Mouse (Mus musculus): Measurements from ENCODE around the gene Ticrr. TPM values are rescaled to one million over a fixed set of nuclear protein-coding genes. Genes with fewer than 3 reads are reported as not detected.

Gene Ticrr
- polyA plus RNA-seq, 1 experiment from 2014 or later, result 5.3 TPM

- Histone ChIP-seq H3K27me3 (peaks cover 12% of the 10 kb centered on the region), H3K27ac (no peak overlapping the region), H3K4me3 (replicated peaks) (no peak overlapping the region), H3K4me1 (replicated peaks) (no peaks in the 10 kb centered on the region), H3K9ac (no peak overlapping the region), H3K36me3 (no peaks in the 10 kb centered on the region), H3K4me2 (no peak overlapping the region), H3K9me3 (replicated peaks) (no peaks in the 10 kb centered on the region)
- no peak for ATAC-seq (ENCODE audit: low read depth)
- 68% methylated on average over 13 of the region's 13 CpGs for WGBS (ENCODE audit: insufficient replicate concordance)
- no peak for DNase-seq
Measured at GRCm38 (mm10) chr7:79731438-79731837, 71.4 kb downstream of the Ticrr start.

- H3K36me3 ChIP-seq, result no peaks in the 10 kb centered on the region
- H3K9me3 ChIP-seq (replicated peaks), result no peaks in the 10 kb centered on the region
- H3K9ac ChIP-seq, result no peak within 1 kb of the TSS
- 43% methylated on average over 4 of the region's 4 CpGs for WGBS (ENCODE audit: insufficient replicate concordance)
- DNase-seq (no peak), ATAC-seq (ENCODE audit: low read depth) (no peak)
- no peak within 1 kb of the TSS for H3K27ac ChIP-seq
- no peak within 1 kb of the TSS for H3K4me3 ChIP-seq (replicated peaks)
- H3K4me1 ChIP-seq (replicated peaks), result no peaks in the 10 kb centered on the region
- no peak within 1 kb of the TSS for H3K4me2 ChIP-seq
- H3K27me3 ChIP-seq, result peaks cover 12% of the 10 kb centered on the region
Measured at GRCm38 (mm10) chr7:79732622-79733021, 72.6 kb downstream of the Ticrr start, which contains the start of gene Plin1. Gene Plin1 (minus strand): TSS chr7:79732903.

GRCm38 (mm10) chr7:79734563-79734962 is 74.6 kb downstream of the Ticrr start:
- 63% methylated on average over 8 of the region's 8 CpGs for WGBS (ENCODE audit: insufficient replicate concordance)
- Histone ChIP-seq H3K4me3 (replicated peaks) (no peak overlapping the region), H3K9me3 (replicated peaks) (no peaks in the 10 kb centered on the region), H3K27me3 (peaks cover 12% of the 10 kb centered on the region), H3K27ac (no peak overlapping the region), H3K36me3 (no peaks in the 10 kb centered on the region), H3K4me1 (replicated peaks) (no peaks in the 10 kb centered on the region), H3K9ac (no peak overlapping the region), H3K4me2 (no peak overlapping the region)
- no peak for ATAC-seq (ENCODE audit: low read depth)
- no peak for DNase-seq

GRCm38 (mm10) chr7:79736511-79736910 is 76.5 kb downstream of the Ticrr start:
- H3K9ac ChIP-seq, result no peak overlapping the region
- H3K4me1 ChIP-seq (replicated peaks), result no peaks in the 10 kb centered on the region
- no peak overlapping the region for H3K27ac ChIP-seq
- H3K27me3 ChIP-seq, result peaks cover 6% of the 10 kb centered on the region
- H3K36me3 ChIP-seq, result no peaks in the 10 kb centered on the region
- no peak overlapping the region for H3K4me2 ChIP-seq
- DNase-seq (no peak), ATAC-seq (ENCODE audit: low read depth) (no peak)
- WGBS (ENCODE audit: insufficient replicate concordance), result 78% methylated on average over 14 of the region's 14 CpGs
- H3K9me3 ChIP-seq (replicated peaks), result no peaks in the 10 kb centered on the region
- no peak overlapping the region for H3K4me3 ChIP-seq (replicated peaks)

GRCm38 (mm10) chr7:79738913-79739312 is 78.9 kb downstream of the Ticrr start:
- Histone ChIP-seq H3K4me3 (replicated peaks) (no peak overlapping the region), H3K27ac (no peak overlapping the region), H3K36me3 (no peaks in the 10 kb centered on the region), H3K4me1 (replicated peaks) (peaks cover 14% of the 10 kb centered on the region), H3K9me3 (replicated peaks) (no peaks in the 10 kb centered on the region), H3K9ac (no peak overlapping the region), H3K27me3 (no peaks in the 10 kb centered on the region), H3K4me2 (no peak overlapping the region)
- no peak for ATAC-seq (ENCODE audit: low read depth)
- 86% methylated on average over 2 of the region's 2 CpGs for WGBS (ENCODE audit: insufficient replicate concordance)
- no peak for DNase-seq

GRCm38 (mm10) chr7:79740279-79740678 is 80.3 kb downstream of the Ticrr start:
- Histone ChIP-seq H3K4me1 (replicated peaks) (peaks cover 14% of the 10 kb centered on the region), H3K36me3 (no peaks in the 10 kb centered on the region), H3K27ac (no peak overlapping the region), H3K27me3 (no peaks in the 10 kb centered on the region), H3K4me3 (replicated peaks) (no peak overlapping the region), H3K9me3 (replicated peaks) (no peaks in the 10 kb centered on the region), H3K9ac (no peak overlapping the region), H3K4me2 (no peak overlapping the region)
- no peak for DNase-seq
- WGBS (ENCODE audit: insufficient replicate concordance), result 63% methylated on average over 4 of the region's 4 CpGs
- ATAC-seq (ENCODE audit: low read depth), result no peak

GRCm38 (mm10) chr7:79742277-79742658 is 82.3 kb downstream of the Ticrr start:
- ATAC-seq (ENCODE audit: low read depth), result no peak
- no peaks in the 10 kb centered on the region for H3K36me3 ChIP-seq
- no peak overlapping the region for H3K27ac ChIP-seq
- 13% methylated on average over 11 of the region's 11 CpGs for WGBS (ENCODE audit: insufficient replicate concordance)
- peak overlapping the region; percentile 91 for H3K4me2 ChIP-seq
- H3K9ac ChIP-seq, result peak overlapping the region; percentile 62
- peaks cover 14% of the 10 kb centered on the region for H3K4me1 ChIP-seq (replicated peaks)
- DNase-seq, result no peak
- peak overlapping the region; percentile 64 for H3K4me3 ChIP-seq (replicated peaks)
- no peaks in the 10 kb centered on the region for H3K27me3 ChIP-seq
- H3K9me3 ChIP-seq (replicated peaks), result no peaks in the 10 kb centered on the region

GRCm38 (mm10) chr7:79742659-79743536 is 82.9 kb downstream of the Ticrr start, which contains the start of the genes Pex11a and Wdr93:
Gene Pex11a (minus strand): TSS chr7:79743131.
Gene Wdr93 (plus strand): TSS chr7:79743163.
- Histone ChIP-seq H3K27ac (no peak within 1 kb of the TSS), H3K4me2 (peak within 1 kb of the TSS; percentile 91), H3K4me3 (replicated peaks) (peak within 1 kb of the TSS; percentile 64), H3K36me3 (no peaks in the 10 kb centered on the region), H3K9ac (peak within 1 kb of the TSS; percentile 62), H3K27me3 (no peaks in the 10 kb centered on the region), H3K9me3 (replicated peaks) (no peaks in the 10 kb centered on the region), H3K4me1 (replicated peaks) (peaks cover 14% of the 10 kb centered on the region)
- WGBS (ENCODE audit: insufficient replicate concordance), result 3% methylated on average over 46 of the region's 46 CpGs
- DNase-seq, result peak; percentile 61
- peak; percentile 71 for ATAC-seq (ENCODE audit: low read depth)

GRCm38 (mm10) chr7:79744051-79744450 is 84.1 kb downstream of the Ticrr start:
- no peaks in the 10 kb centered on the region for H3K9me3 ChIP-seq (replicated peaks)
- DNase-seq (no peak), ATAC-seq (ENCODE audit: low read depth) (no peak)
- no peak overlapping the region for H3K4me2 ChIP-seq
- H3K4me1 ChIP-seq (replicated peaks), result peaks cover 14% of the 10 kb centered on the region
- WGBS (ENCODE audit: insufficient replicate concordance), result 79% methylated on average over 9 of the region's 9 CpGs
- H3K9ac ChIP-seq, result no peak overlapping the region
- no peak overlapping the region for H3K4me3 ChIP-seq (replicated peaks)
- no peak overlapping the region for H3K27ac ChIP-seq
- 0 out of 2 replicates have a peak, but pooled peaks cover 3% of the 10 kb centered on the region for H3K27me3 ChIP-seq
- H3K36me3 ChIP-seq, result no peaks in the 10 kb centered on the region

GRCm38 (mm10) chr7:79744585-79744984 is 84.6 kb downstream of the Ticrr start:
- WGBS (ENCODE audit: insufficient replicate concordance), result 25% methylated on average over 5 of the region's 5 CpGs
- Histone ChIP-seq H3K4me3 (replicated peaks) (no peak overlapping the region), H3K9me3 (replicated peaks) (no peaks in the 10 kb centered on the region), H3K4me1 (replicated peaks) (peaks cover 14% of the 10 kb centered on the region), H3K9ac (no peak overlapping the region), H3K4me2 (no peak overlapping the region), H3K27ac (no peak overlapping the region), H3K27me3 (0 out of 2 replicates have a peak, but pooled peaks cover 3% of the 10 kb centered on the region), H3K36me3 (no peaks in the 10 kb centered on the region)
- ATAC-seq (ENCODE audit: low read depth), result no peak
- DNase-seq, result no peak

GRCm38 (mm10) chr7:79747659-79748058 is 87.7 kb downstream of the Ticrr start:
- no peak overlapping the region for H3K9ac ChIP-seq
- no peaks in the 10 kb centered on the region for H3K9me3 ChIP-seq (replicated peaks)
- WGBS (ENCODE audit: insufficient replicate concordance), result 54% methylated on average over 6 of the region's 6 CpGs
- no peak overlapping the region for H3K27ac ChIP-seq
- no peak overlapping the region for H3K4me2 ChIP-seq
- peaks cover 9% of the 10 kb centered on the region for H3K4me1 ChIP-seq (replicated peaks)
- 0 out of 2 replicates have a peak, but pooled peaks cover 3% of the 10 kb centered on the region for H3K27me3 ChIP-seq
- ATAC-seq (ENCODE audit: low read depth) (no peak), DNase-seq (no peak)
- H3K36me3 ChIP-seq, result no peaks in the 10 kb centered on the region
- H3K4me3 ChIP-seq (replicated peaks), result no peak overlapping the region

Data from liver, embryonic 13.5 days (tissue).